Comparison of ENCODE assay signal across 28 mouse cellular contexts in the genomic region with DNA sequence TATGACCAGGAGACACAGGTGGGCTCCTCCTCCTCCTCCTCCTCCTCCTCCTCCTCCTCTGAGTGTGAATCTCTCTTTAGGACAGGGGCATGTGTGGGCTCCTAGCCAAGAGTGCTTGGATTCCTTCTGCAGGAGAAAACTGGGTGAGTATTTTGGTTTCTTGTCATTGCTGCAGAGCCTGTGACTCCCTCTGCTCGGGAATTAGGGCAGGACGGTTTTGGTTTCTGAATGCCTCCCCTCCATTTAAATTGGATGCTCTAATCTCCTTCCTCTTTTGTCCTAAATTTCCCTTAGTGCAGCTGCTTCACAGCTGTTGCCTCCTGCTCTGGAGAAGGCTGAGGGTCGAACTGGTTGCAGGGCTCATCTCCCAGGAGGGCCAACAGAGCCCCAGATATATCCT. TPM values are rescaled to one million over a fixed set of nuclear protein-coding genes. Genes with fewer than 3 reads are reported as not detected.
DNase-seq lines count a peak whose midpoint lies in the region; ATAC-seq and TF ChIP-seq lines count a peak whose summit lies in the region.
"Had no signal": no experiment of that assay in that cellular context is flagged by ENCODE, and none has a peak within 500 bp of the region (broad histone marks: within the 10 kb centered on the region; RNA-seq: fewer than 3 reads in every experiment).

No protein-coding gene starts in this region.

- no peaks in the 10 kb centered on the region for H3K36me3 ChIP-seq in hindbrain, embryonic 10.5 days
- H3K36me3 ChIP-seq in hindbrain, embryonic 11.5 days (ENCODE audit: control insufficient read depth, insufficient read depth, low read length), result no peaks in the 10 kb centered on the region
- no peaks in the 10 kb centered on the region for H3K36me3 ChIP-seq in embryonic facial prominence, embryonic 10.5 days (replicated peaks)
- H3K36me3 ChIP-seq in stomach, embryonic 15.5 days, result no peaks in the 10 kb centered on the region
- H3K36me3 ChIP-seq: heart, embryonic 12.5 days; hindbrain, embryonic 12.5 days; intestine, embryonic 15.5 days; limb, embryonic 13.5 days; liver, embryonic 12.5 days; midbrain, embryonic 13.5 days had no signal

- ATAC-seq in hindbrain, embryonic 11.5 days (ENCODE audit: low FRiP score), result no peak
- ATAC-seq in stomach, embryonic 15.5 days (ENCODE audit: insufficient read depth, low FRiP score, low read depth), result no peak
- ATAC-seq: CD4-positive, CD25-positive, alpha-beta regulatory T cell, adult 4 months; hindbrain, postnatal 0 days; intestine, embryonic 15.5 days; liver, embryonic 12.5 days; liver, postnatal 0 days; midbrain, embryonic 13.5 days had no signal

- H3K4me2 ChIP-seq in hindbrain, embryonic 11.5 days (replicated peaks; ENCODE audit: low read depth, low read length), result no peak overlapping the region
- no peak overlapping the region for H3K4me2 ChIP-seq in stomach, embryonic 15.5 days
- H3K4me2 ChIP-seq: heart, embryonic 12.5 days; hindbrain, embryonic 12.5 days; intestine, embryonic 15.5 days; limb, embryonic 13.5 days; liver, embryonic 12.5 days; midbrain, embryonic 13.5 days had no signal

- H3K4me1 ChIP-seq in hindbrain, embryonic 10.5 days (replicated peaks), result peaks cover 41% of the 10 kb centered on the region
- H3K4me1 ChIP-seq in hindbrain, embryonic 11.5 days (replicated peaks; ENCODE audit: control insufficient read depth, insufficient read depth, low read length), result peaks cover 9% of the 10 kb centered on the region
- peaks cover 45% of the 10 kb centered on the region for H3K4me1 ChIP-seq in bone marrow macrophage, adult 2 months (ENCODE audit: control insufficient read depth, insufficient read depth, low read length)
- H3K4me1 ChIP-seq in embryonic facial prominence, embryonic 10.5 days, result peaks cover 27% of the 10 kb centered on the region
- H3K4me1 ChIP-seq in stomach, embryonic 15.5 days, result peaks cover 17% of the 10 kb centered on the region

- DNase-seq in hindbrain, embryonic 10.5 days (ENCODE audit: low spot score), result no peak
- no peak for DNase-seq in hindbrain, embryonic 11.5 days (ENCODE audit: low spot score)
- DNase-seq in embryonic facial prominence, embryonic 10.5 days (ENCODE audit: low spot score), result no peak
- no peak for DNase-seq in heart, adult 8-10 months (ENCODE audit: low spot score)
- DNase-seq in kidney, adult 8-10 months, result no peak
- DNase-seq: adrenal gland, postnatal 14 days; cerebellum, adult 18-20 months; cerebellum, postnatal 10 days; gastrocnemius, postnatal 10 days; heart, adult 18-20 months; kidney, adult 2 months; kidney, postnatal 4 days; liver, postnatal 0 days; lung, postnatal 36 days; right cerebral cortex, postnatal 4 days; thymus, adult 2 months; thymus, postnatal 36 days had no signal

- TF ChIP-seq CTCF in bone marrow macrophage, adult 2 months (IDR thresholded peaks at IDR 0.05; ENCODE audit: low read depth, low read length), result no peak

- H3K9ac ChIP-seq in hindbrain, embryonic 11.5 days (ENCODE audit: low read depth, low read length), result no peak overlapping the region
- H3K9ac ChIP-seq in stomach, embryonic 15.5 days, result no peak overlapping the region
- H3K9ac ChIP-seq: heart, embryonic 12.5 days; hindbrain, embryonic 12.5 days; intestine, embryonic 15.5 days; limb, embryonic 13.5 days; liver, embryonic 12.5 days; liver, postnatal 0 days; midbrain, embryonic 13.5 days had no signal

- H3K27ac ChIP-seq in hindbrain, embryonic 10.5 days, result peak overlapping the region; percentile 36; the same call in 1 of the 2 replicates
- no peak overlapping the region for H3K27ac ChIP-seq in hindbrain, embryonic 11.5 days (ENCODE audit: low read depth, low read length)
- H3K27ac ChIP-seq in bone marrow macrophage, adult 2 months (ENCODE audit: insufficient read depth, low read depth, low read length), result 0 out of 2 replicates have a peak overlapping the region, but pooled peaks have one; percentile 10
- H3K27ac ChIP-seq in embryonic facial prominence, embryonic 10.5 days (replicated peaks), result 0 out of 2 replicates have a peak overlapping the region, but pooled peaks have one; percentile 45
- peak overlapping the region; percentile 48; the same call in 1 of the 2 replicates for H3K27ac ChIP-seq in stomach, embryonic 15.5 days
- H3K27ac ChIP-seq: hindbrain, embryonic 12.5 days; hindbrain, postnatal 0 days; intestine, embryonic 15.5 days; kidney, postnatal 0 days; limb, embryonic 13.5 days; liver, embryonic 12.5 days; midbrain, embryonic 13.5 days had no signal

- no peaks in the 10 kb centered on the region; the same call in 1 of the 2 replicates for H3K27me3 ChIP-seq in hindbrain, embryonic 10.5 days (ENCODE audit: insufficient read depth, poor library complexity, severe bottlenecking)
- no peaks in the 10 kb centered on the region for H3K27me3 ChIP-seq in hindbrain, embryonic 11.5 days (ENCODE audit: control insufficient read depth, insufficient read depth, low read length)
- H3K27me3 ChIP-seq in embryonic facial prominence, embryonic 10.5 days (replicated peaks; ENCODE audit: low read depth, poor library complexity, severe bottlenecking), result 0 out of 2 replicates have a peak, but pooled peaks cover 4% of the 10 kb centered on the region
- H3K27me3 ChIP-seq in stomach, embryonic 15.5 days (replicated peaks), result no peaks in the 10 kb centered on the region
- H3K27me3 ChIP-seq: heart, embryonic 12.5 days; hindbrain, embryonic 12.5 days; intestine, embryonic 15.5 days; limb, embryonic 13.5 days; midbrain, embryonic 13.5 days had no signal

- TF ChIP-seq POLR2A in bone marrow macrophage, adult 2 months (IDR thresholded peaks at IDR 0.05; ENCODE audit: borderline replicate concordance, low read depth, low read length), result no peak

- no peak overlapping the region for H3K4me3 ChIP-seq in hindbrain, embryonic 10.5 days
- no peak overlapping the region for H3K4me3 ChIP-seq in hindbrain, embryonic 11.5 days (ENCODE audit: low read depth, low read length)
- no peak overlapping the region for H3K4me3 ChIP-seq in bone marrow macrophage, adult 2 months (ENCODE audit: insufficient read depth, low read length)
- no peak overlapping the region for H3K4me3 ChIP-seq in embryonic facial prominence, embryonic 10.5 days
- no peak overlapping the region for H3K4me3 ChIP-seq in stomach, embryonic 15.5 days (replicated peaks)
- H3K4me3 ChIP-seq: heart, embryonic 12.5 days; hindbrain, embryonic 12.5 days; intestine, embryonic 15.5 days; limb, embryonic 13.5 days; liver, embryonic 12.5 days; midbrain, embryonic 13.5 days had no signal

- WGBS in hindbrain, embryonic 10.5 days, result 59% methylated on average over 3 of the region's 3 CpGs
- 65% methylated on average over 3 of the region's 3 CpGs for WGBS in hindbrain, embryonic 11.5 days
- WGBS in embryonic facial prominence, embryonic 10.5 days, result 53% methylated on average over 3 of the region's 3 CpGs
- WGBS in stomach, embryonic 15.5 days, result 50% methylated on average over 3 of the region's 3 CpGs

- H3K9me3 ChIP-seq in hindbrain, embryonic 10.5 days, result no peaks in the 10 kb centered on the region
- no peaks in the 10 kb centered on the region for H3K9me3 ChIP-seq in hindbrain, embryonic 11.5 days (ENCODE audit: control insufficient read depth, low read length)
- no peaks in the 10 kb centered on the region for H3K9me3 ChIP-seq in embryonic facial prominence, embryonic 10.5 days
- H3K9me3 ChIP-seq in stomach, embryonic 15.5 days, result no peaks in the 10 kb centered on the region
- H3K9me3 ChIP-seq: heart, embryonic 12.5 days; hindbrain, embryonic 12.5 days; intestine, embryonic 15.5 days; limb, embryonic 13.5 days; liver, embryonic 12.5 days; midbrain, embryonic 13.5 days had no signal

RNA-seq across cellular contexts. Expression of a gene that starts 6.9 kb away (rescaled TPM):
- polyA plus RNA-seq in hindbrain, embryonic 10.5 days (2016; fragmentation: Nextera tagmentation; extraction: Ambion mirVana), result 6.2 and 8.4 TPM in 2 replicates
- 5.7 and 7.2 TPM in 2 replicates for polyA plus RNA-seq in hindbrain, embryonic 11.5 days (2014; fragmentation: Nextera tagmentation; extraction: Ambion mirVana)
- polyA plus RNA-seq in bone marrow macrophage, adult 2 months (2012; ENCODE audit: insufficient read depth, insufficient read length, missing spikeins), result 17.8 and 18.0 TPM in 2 replicates
- 5.7 and 5.9 TPM in 2 replicates for polyA plus RNA-seq in embryonic facial prominence, embryonic 10.5 days (2016; fragmentation: Nextera tagmentation; extraction: Ambion mirVana)
- polyA plus RNA-seq in stomach, embryonic 15.5 days (2015; fragmentation: Nextera tagmentation; extraction: Ambion mirVana), result 14.1 and 16.5 TPM in 2 replicates
- 10 to 100 TPM; 27.6 to 44.2 (median 31.7) TPM for total RNA-seq in heart, adult 8-10 months (2022)
